ENCODE assay signal across 22 mouse cellular contexts in genomic region chr1:68049856-68050255, GRCm38 (mm10).
DNase-seq lines count a peak whose midpoint lies in the region; ATAC-seq and TF ChIP-seq lines count a peak whose summit lies in the region.
"Had no signal": no experiment of that assay in that cellular context is flagged by ENCODE, and none has a peak within 500 bp of the region (broad histone marks: within the 10 kb centered on the region; RNA-seq: fewer than 3 reads in every experiment).

No protein-coding gene starts in this region.

- intact Hi-C loops in heart, adult 2 months (cut with DNase I), result no loop called here

- no peaks in the 10 kb centered on the region for H3K27me3 ChIP-seq in hindbrain, embryonic 12.5 days
- H3K27me3 ChIP-seq in hindbrain, embryonic 14.5 days (ENCODE audit: control insufficient read depth, insufficient read depth, low read length), result no peaks in the 10 kb centered on the region
- peaks cover 12% of the 10 kb centered on the region; the same call in 1 of the 2 replicates for H3K27me3 ChIP-seq in midbrain, embryonic 10.5 days (ENCODE audit: low read depth, poor library complexity, severe bottlenecking)
- no peaks in the 10 kb centered on the region for H3K27me3 ChIP-seq in midbrain, postnatal 0 days (ENCODE audit: insufficient read depth, low read length)
- no peaks in the 10 kb centered on the region for H3K27me3 ChIP-seq in midbrain, embryonic 13.5 days
- H3K27me3 ChIP-seq in heart, adult 2 months (ENCODE audit: control insufficient read depth, insufficient read depth, low read length), result no peaks in the 10 kb centered on the region
- H3K27me3 ChIP-seq: embryonic facial prominence, embryonic 13.5 days; liver, embryonic 15.5 days; midbrain, embryonic 12.5 days; Patski had no signal

- H3K4me1 ChIP-seq in hindbrain, embryonic 12.5 days, result peaks cover 13% of the 10 kb centered on the region; the same call in 1 of the 2 replicates
- H3K4me1 ChIP-seq in hindbrain, embryonic 14.5 days (replicated peaks; ENCODE audit: control insufficient read depth, insufficient read depth, low read length), result peaks cover 9% of the 10 kb centered on the region; the same call in 1 of the 2 replicates
- H3K4me1 ChIP-seq in midbrain, embryonic 10.5 days, result peaks cover 26% of the 10 kb centered on the region
- no peaks in the 10 kb centered on the region for H3K4me1 ChIP-seq in midbrain, postnatal 0 days (ENCODE audit: insufficient read depth, low read length)
- H3K4me1 ChIP-seq in midbrain, embryonic 13.5 days (replicated peaks), result peaks cover 18% of the 10 kb centered on the region
- H3K4me1 ChIP-seq in heart, adult 2 months (ENCODE audit: control insufficient read depth, insufficient read depth, low read length), result no peaks in the 10 kb centered on the region
- H3K4me1 ChIP-seq: liver, embryonic 15.5 days had no signal

- ATAC-seq in hindbrain, embryonic 12.5 days (ENCODE audit: low FRiP score), result no peak
- no peak for ATAC-seq in hindbrain, embryonic 14.5 days (ENCODE audit: low FRiP score)
- ATAC-seq in midbrain, postnatal 0 days (ENCODE audit: low FRiP score), result no peak
- ATAC-seq in midbrain, embryonic 13.5 days, result no peak
- ATAC-seq: forebrain, embryonic 16.5 days; intestine, postnatal 0 days; Patski had no signal

- peak overlapping the region; percentile 52; the same call in 1 of the 2 replicates for H3K27ac ChIP-seq in hindbrain, embryonic 12.5 days
- H3K27ac ChIP-seq in hindbrain, embryonic 14.5 days, result no peak overlapping the region
- 0 out of 2 replicates have a peak overlapping the region, but pooled peaks have one; percentile 17 for H3K27ac ChIP-seq in midbrain, embryonic 10.5 days (replicated peaks)
- H3K27ac ChIP-seq in midbrain, postnatal 0 days (ENCODE audit: low read depth, low read length), result no peak overlapping the region
- peak overlapping the region; percentile 69 for H3K27ac ChIP-seq in midbrain, embryonic 13.5 days
- no peak overlapping the region for H3K27ac ChIP-seq in heart, adult 2 months
- H3K27ac ChIP-seq: embryonic facial prominence, embryonic 13.5 days; liver, embryonic 15.5 days; midbrain, embryonic 12.5 days had no signal

- no peak overlapping the region for H3K9ac ChIP-seq in hindbrain, embryonic 12.5 days
- no peak overlapping the region for H3K9ac ChIP-seq in hindbrain, embryonic 14.5 days
- no peak overlapping the region for H3K9ac ChIP-seq in midbrain, postnatal 0 days (replicated peaks; ENCODE audit: low read length, poor library complexity, severe bottlenecking)
- no peak overlapping the region for H3K9ac ChIP-seq in midbrain, embryonic 13.5 days (replicated peaks)
- H3K9ac ChIP-seq in heart, adult 2 months (ENCODE audit: low read depth, low read length), result no peak overlapping the region
- H3K9ac ChIP-seq: embryonic facial prominence, embryonic 13.5 days; liver, embryonic 15.5 days; midbrain, embryonic 12.5 days had no signal

- no peaks in the 10 kb centered on the region for H3K79me2 ChIP-seq in heart, adult 2 months (replicated peaks; ENCODE audit: control insufficient read depth, insufficient read depth, low read length)

- H3K4me2 ChIP-seq in hindbrain, embryonic 12.5 days (replicated peaks), result no peak overlapping the region
- H3K4me2 ChIP-seq in hindbrain, embryonic 14.5 days (replicated peaks), result no peak overlapping the region
- H3K4me2 ChIP-seq in midbrain, postnatal 0 days (ENCODE audit: low read depth, low read length, poor library complexity, severe bottlenecking), result no peak overlapping the region
- no peak overlapping the region for H3K4me2 ChIP-seq in midbrain, embryonic 13.5 days (replicated peaks)
- H3K4me2 ChIP-seq: embryonic facial prominence, embryonic 13.5 days; liver, embryonic 15.5 days; midbrain, embryonic 12.5 days had no signal

- no peak for TF ChIP-seq EP300 in heart, adult 2 months (IDR thresholded peaks at IDR 0.05; ENCODE audit: insufficient read depth, low read depth, low read length)

- no peak for TF ChIP-seq POLR2A in heart, adult 2 months (IDR thresholded peaks at IDR 0.05; ENCODE audit: insufficient read depth, low read depth, low read length)

- no peak for TF ChIP-seq CTCF in midbrain, postnatal 0 days (IDR thresholded peaks at IDR 0.05)
- TF ChIP-seq CTCF in heart, adult 2 months (IDR thresholded peaks at IDR 0.05), result no peak

- no peak overlapping the region for H3K4me3 ChIP-seq in hindbrain, embryonic 12.5 days
- no peak overlapping the region for H3K4me3 ChIP-seq in hindbrain, embryonic 14.5 days (replicated peaks; ENCODE audit: low read length)
- H3K4me3 ChIP-seq in midbrain, embryonic 10.5 days, result no peak overlapping the region
- H3K4me3 ChIP-seq in midbrain, postnatal 0 days (ENCODE audit: low read depth, low read length), result no peak overlapping the region
- no peak overlapping the region for H3K4me3 ChIP-seq in midbrain, embryonic 13.5 days (replicated peaks)
- H3K4me3 ChIP-seq in heart, adult 2 months, result no peak overlapping the region
- H3K4me3 ChIP-seq: embryonic facial prominence, embryonic 13.5 days; erythroblast, embryonic 14.5 days; liver, embryonic 15.5 days; midbrain, embryonic 12.5 days; myocyte had no signal

- H3K9me3 ChIP-seq in hindbrain, embryonic 12.5 days (replicated peaks), result no peaks in the 10 kb centered on the region
- no peaks in the 10 kb centered on the region for H3K9me3 ChIP-seq in hindbrain, embryonic 14.5 days (ENCODE audit: control insufficient read depth, low read length)
- H3K9me3 ChIP-seq in midbrain, embryonic 10.5 days (replicated peaks), result no peaks in the 10 kb centered on the region
- H3K9me3 ChIP-seq in midbrain, postnatal 0 days (ENCODE audit: low read length), result no peaks in the 10 kb centered on the region
- H3K9me3 ChIP-seq in midbrain, embryonic 13.5 days, result no peaks in the 10 kb centered on the region
- H3K9me3 ChIP-seq: embryonic facial prominence, embryonic 13.5 days; liver, embryonic 15.5 days; midbrain, embryonic 12.5 days had no signal

- WGBS in hindbrain, embryonic 12.5 days, result 67% methylated on average over 6 of the region's 6 CpGs
- 59% methylated on average over 6 of the region's 6 CpGs for WGBS in hindbrain, embryonic 14.5 days
- 73% methylated on average over 6 of the region's 6 CpGs for WGBS in midbrain, embryonic 10.5 days
- WGBS in midbrain, postnatal 0 days, result 55% methylated on average over 6 of the region's 6 CpGs
- WGBS in midbrain, embryonic 13.5 days, result 56% methylated on average over 6 of the region's 6 CpGs
- 46% methylated on average over 6 of the region's 6 CpGs for WGBS in heart, adult 2 months

- DNase-seq in hindbrain, embryonic 14.5 days (ENCODE audit: low spot score), result no peak
- DNase-seq in midbrain, embryonic 10.5 days (ENCODE audit: low spot score), result no peak
- DNase-seq in midbrain, postnatal 0 days (ENCODE audit: low spot score), result no peak
- peak; percentile 23 for DNase-seq in retina, postnatal 1 day
- DNase-seq in heart, adult 2 months, result no peak
- DNase-seq: adrenal gland, postnatal 14 days; cerebellum, adult 11-12 months; cerebellum, adult 9-11 months; embryo, embryonic 11 days; kidney, adult 9 months; kidney, postnatal 10 days; layer of hippocampus, adult 9-11 months had no signal

- H3K36me3 ChIP-seq in hindbrain, embryonic 12.5 days, result no peaks in the 10 kb centered on the region
- no peaks in the 10 kb centered on the region for H3K36me3 ChIP-seq in hindbrain, embryonic 14.5 days (replicated peaks; ENCODE audit: control insufficient read depth, insufficient read depth)
- H3K36me3 ChIP-seq in midbrain, embryonic 10.5 days, result no peaks in the 10 kb centered on the region
- no peaks in the 10 kb centered on the region for H3K36me3 ChIP-seq in midbrain, postnatal 0 days (ENCODE audit: insufficient read depth, low read length)
- H3K36me3 ChIP-seq in midbrain, embryonic 13.5 days, result no peaks in the 10 kb centered on the region
- no peaks in the 10 kb centered on the region for H3K36me3 ChIP-seq in heart, adult 2 months (ENCODE audit: control insufficient read depth, insufficient read depth, low read length)
- H3K36me3 ChIP-seq: embryonic facial prominence, embryonic 13.5 days; liver, embryonic 15.5 days; midbrain, embryonic 12.5 days had no signal

Comparison
In these comparisons a context has a peak if more than half of its experiments do, and no peak if none do; other contexts are left out.
1. H3K27ac ChIP-seq: peak in hindbrain, embryonic 12.5 days (single experiment), midbrain, embryonic 10.5 days (single experiment) and midbrain, embryonic 13.5 days (single experiment); none in hindbrain, embryonic 14.5 days (single experiment), midbrain, postnatal 0 days (single experiment) and heart, adult 2 months (single experiment).